15 mouse cellular contexts compared by ENCODE assay signal in the genomic region with DNA sequence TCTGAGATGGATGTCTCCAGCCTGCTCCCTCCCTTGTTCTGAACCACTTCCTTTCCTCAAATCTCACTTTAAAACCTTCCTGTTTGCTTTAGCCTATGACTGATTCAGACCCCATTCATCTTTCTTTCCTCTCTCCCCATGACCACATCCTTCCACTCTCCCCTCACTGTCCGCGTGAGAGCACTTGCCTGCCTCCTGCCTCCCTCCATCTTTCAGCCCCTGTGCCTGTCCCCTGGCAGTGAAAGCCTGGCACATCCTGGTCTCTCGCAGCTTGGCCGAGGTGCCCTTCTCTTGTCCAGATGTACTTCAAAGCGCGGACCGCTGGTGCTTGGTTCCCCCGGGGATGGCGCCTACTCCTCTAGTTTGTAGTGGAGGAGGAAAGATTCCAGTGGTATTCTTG.
A peak's percentile ranks its signal among the peaks of the same experiment; 100 is the strongest.
DNase-seq lines count a peak whose midpoint lies in the region; ATAC-seq lines count a peak whose summit lies in the region.
"Had no signal": no experiment of that assay in that cellular context is flagged by ENCODE, and none has a peak within 500 bp of the region (broad histone marks: within the 10 kb centered on the region; RNA-seq: fewer than 3 reads in every experiment).

No protein-coding gene starts in this region.

- no peaks in the 10 kb centered on the region for H3K27me3 ChIP-seq in heart, embryonic 16.5 days (ENCODE audit: control insufficient read depth, insufficient read depth, low read length)
- H3K27me3 ChIP-seq in neural tube, embryonic 15.5 days (replicated peaks) = no peaks in the 10 kb centered on the region
- no peaks in the 10 kb centered on the region for H3K27me3 ChIP-seq in limb, embryonic 10.5 days (ENCODE audit: low read depth, poor library complexity, severe bottlenecking)
- no peaks in the 10 kb centered on the region for H3K27me3 ChIP-seq in stomach, embryonic 16.5 days (ENCODE audit: control insufficient read depth, insufficient read depth, low read length)
- H3K27me3 ChIP-seq: heart, embryonic 12.5 days; hindbrain, embryonic 13.5 days; midbrain, embryonic 15.5 days had no signal

- no peaks in the 10 kb centered on the region for H3K9me3 ChIP-seq in heart, embryonic 16.5 days (replicated peaks; ENCODE audit: control insufficient read depth, low read length)
- H3K9me3 ChIP-seq in neural tube, embryonic 15.5 days (replicated peaks) = no peaks in the 10 kb centered on the region
- H3K9me3 ChIP-seq in limb, embryonic 10.5 days (replicated peaks) = no peaks in the 10 kb centered on the region
- no peaks in the 10 kb centered on the region for H3K9me3 ChIP-seq in stomach, embryonic 16.5 days (replicated peaks; ENCODE audit: control insufficient read depth, low read length)
- H3K9me3 ChIP-seq: heart, embryonic 12.5 days; hindbrain, embryonic 13.5 days; midbrain, embryonic 15.5 days had no signal

- no peak overlapping the region for H3K4me2 ChIP-seq in heart, embryonic 16.5 days (ENCODE audit: low read depth, low read length)
- H3K4me2 ChIP-seq in neural tube, embryonic 15.5 days = no peak overlapping the region
- no peak overlapping the region for H3K4me2 ChIP-seq in stomach, embryonic 16.5 days (ENCODE audit: low read depth, low read length)
- H3K4me2 ChIP-seq: heart, embryonic 12.5 days; hindbrain, embryonic 13.5 days; midbrain, embryonic 15.5 days had no signal

- no peak overlapping the region for H3K4me3 ChIP-seq in heart, embryonic 16.5 days (ENCODE audit: low read length)
- no peak overlapping the region for H3K4me3 ChIP-seq in neural tube, embryonic 15.5 days (replicated peaks)
- no peak overlapping the region for H3K4me3 ChIP-seq in limb, embryonic 10.5 days
- no peak overlapping the region for H3K4me3 ChIP-seq in stomach, embryonic 16.5 days (replicated peaks; ENCODE audit: low read length)
- H3K4me3 ChIP-seq: heart, embryonic 12.5 days; hindbrain, embryonic 13.5 days; midbrain, embryonic 15.5 days had no signal

- no peak overlapping the region for H3K27ac ChIP-seq in heart, embryonic 16.5 days (ENCODE audit: low read length)
- no peak overlapping the region for H3K27ac ChIP-seq in neural tube, embryonic 15.5 days (replicated peaks)
- H3K27ac ChIP-seq in limb, embryonic 10.5 days = 0 out of 2 replicates have a peak overlapping the region, but pooled peaks have one; percentile 42
- H3K27ac ChIP-seq in stomach, embryonic 16.5 days (ENCODE audit: low read length) = peak overlapping the region; percentile 66; the same call in 1 of the 2 replicates
- H3K27ac ChIP-seq: hindbrain, embryonic 13.5 days; midbrain, embryonic 15.5 days had no signal

- H3K9ac ChIP-seq in heart, embryonic 16.5 days (ENCODE audit: low read length) = no peak overlapping the region
- H3K9ac ChIP-seq in neural tube, embryonic 15.5 days (replicated peaks) = no peak overlapping the region
- H3K9ac ChIP-seq in stomach, embryonic 16.5 days (ENCODE audit: low read length) = no peak overlapping the region
- H3K9ac ChIP-seq: heart, embryonic 12.5 days; hindbrain, embryonic 13.5 days; midbrain, embryonic 15.5 days had no signal

- ATAC-seq in heart, embryonic 16.5 days (replicated peaks; ENCODE audit: extremely low read depth, insufficient read depth, low FRiP score) = peak; percentile 63; the same call in 1 of the 2 replicates
- ATAC-seq in neural tube, embryonic 15.5 days (ENCODE audit: low FRiP score) = no peak
- ATAC-seq in stomach, embryonic 16.5 days (ENCODE audit: insufficient read depth, low FRiP score) = no peak
- ATAC-seq: activated CD4-positive, CD25-positive, alpha-beta regulatory T cell, adult 4 months; midbrain, embryonic 15.5 days had no signal

- WGBS in heart, embryonic 16.5 days = 68% methylated on average over 9 of the region's 9 CpGs
- 87% methylated on average over 9 of the region's 9 CpGs for WGBS in neural tube, embryonic 15.5 days
- WGBS in limb, embryonic 10.5 days = 89% methylated on average over 9 of the region's 9 CpGs
- 64% methylated on average over 9 of the region's 9 CpGs for WGBS in stomach, embryonic 16.5 days

- no peak for DNase-seq in heart, postnatal 36 days
- peak; percentile 18 for DNase-seq in neural tube, embryonic 10.5 days (ENCODE audit: extremely low spot score, low spot score)
- no peak for DNase-seq in limb, embryonic 10.5 days (ENCODE audit: low spot score)
- DNase-seq in embryo, embryonic 11 days = no peak
- no peak for DNase-seq in right cerebral cortex, postnatal 36 days (ENCODE audit: low spot score in 2 of 2)
- DNase-seq: cerebellum, adult 8-10 months; lung, postnatal 10 days; right cerebral cortex, postnatal 14 days had no signal

- H3K36me3 ChIP-seq in heart, embryonic 16.5 days (ENCODE audit: control insufficient read depth, insufficient read depth) = no peaks in the 10 kb centered on the region
- no peaks in the 10 kb centered on the region for H3K36me3 ChIP-seq in neural tube, embryonic 15.5 days
- H3K36me3 ChIP-seq in limb, embryonic 10.5 days = no peaks in the 10 kb centered on the region
- no peaks in the 10 kb centered on the region for H3K36me3 ChIP-seq in stomach, embryonic 16.5 days (ENCODE audit: control insufficient read depth, insufficient read depth, low read length)
- H3K36me3 ChIP-seq: heart, embryonic 12.5 days; hindbrain, embryonic 13.5 days; midbrain, embryonic 15.5 days had no signal

- H3K4me1 ChIP-seq in heart, embryonic 16.5 days (ENCODE audit: control insufficient read depth, insufficient read depth, low read length) = no peaks in the 10 kb centered on the region
- H3K4me1 ChIP-seq in neural tube, embryonic 15.5 days = no peaks in the 10 kb centered on the region
- H3K4me1 ChIP-seq in limb, embryonic 10.5 days = peaks cover 22% of the 10 kb centered on the region
- 0 out of 2 replicates have a peak, but pooled peaks cover 5% of the 10 kb centered on the region for H3K4me1 ChIP-seq in stomach, embryonic 16.5 days (ENCODE audit: control insufficient read depth, insufficient read depth, low read length)
- H3K4me1 ChIP-seq: heart, embryonic 12.5 days; midbrain, embryonic 15.5 days had no signal

- intact Hi-C loops in heart, postnatal 36 days (cut with DNase I) = no loop called here

Comparison
In these comparisons a context has a peak if more than half of its experiments do, and no peak if none do; other contexts are left out.
1. H3K27ac ChIP-seq: peak in limb, embryonic 10.5 days (single experiment) and stomach, embryonic 16.5 days (single experiment); none in heart, embryonic 16.5 days (single experiment) and neural tube, embryonic 15.5 days (single experiment).